In genomic region chr6:51216472-51216871, GRCm38 (mm10) we compare ENCODE assay signal across 10 mouse cellular contexts.
DNase-seq lines count a peak whose midpoint lies in the region; ATAC-seq and TF ChIP-seq lines count a peak whose summit lies in the region.
"Had no signal": no experiment of that assay in that cellular context is flagged by ENCODE, and none has a peak within 500 bp of the region (broad histone marks: within the 10 kb centered on the region; RNA-seq: fewer than 3 reads in every experiment).

No protein-coding gene starts in this region.

- no peaks in the 10 kb centered on the region for H3K9me3 ChIP-seq in hindbrain, embryonic 10.5 days
- no peaks in the 10 kb centered on the region for H3K9me3 ChIP-seq in hindbrain, embryonic 12.5 days (replicated peaks)
- H3K9me3 ChIP-seq in kidney, embryonic 16.5 days (ENCODE audit: low read length), result no peaks in the 10 kb centered on the region
- H3K9me3 ChIP-seq in forebrain, embryonic 10.5 days, result no peaks in the 10 kb centered on the region
- H3K9me3 ChIP-seq: embryonic facial prominence, embryonic 15.5 days had no signal

- 53% methylated on average over 8 of the region's 8 CpGs for WGBS in hindbrain, embryonic 10.5 days
- WGBS in hindbrain, embryonic 12.5 days, result 43% methylated on average over 8 of the region's 8 CpGs
- WGBS in heart, adult 2 months, result 21% methylated on average over 8 of the region's 8 CpGs
- WGBS in kidney, embryonic 16.5 days, result 40% methylated on average over 8 of the region's 8 CpGs
- WGBS in forebrain, embryonic 10.5 days, result 86% methylated on average over 8 of the region's 8 CpGs

- no peak overlapping the region for H3K9ac ChIP-seq in hindbrain, embryonic 12.5 days
- H3K9ac ChIP-seq in heart, adult 2 months (ENCODE audit: low read depth, low read length), result no peak overlapping the region
- H3K9ac ChIP-seq in kidney, embryonic 16.5 days (replicated peaks; ENCODE audit: low read length), result no peak overlapping the region
- H3K9ac ChIP-seq: embryonic facial prominence, embryonic 15.5 days had no signal

- peaks cover 22% of the 10 kb centered on the region for H3K4me1 ChIP-seq in hindbrain, embryonic 10.5 days (replicated peaks)
- peaks cover 3% of the 10 kb centered on the region; the same call in 1 of the 2 replicates for H3K4me1 ChIP-seq in hindbrain, embryonic 12.5 days
- 0 out of 2 replicates have a peak, but pooled peaks cover 1% of the 10 kb centered on the region for H3K4me1 ChIP-seq in heart, adult 2 months (ENCODE audit: control insufficient read depth, insufficient read depth, low read length)
- peaks cover 15% of the 10 kb centered on the region for H3K4me1 ChIP-seq in kidney, embryonic 16.5 days (ENCODE audit: insufficient read depth, low read length)
- H3K4me1 ChIP-seq in forebrain, embryonic 10.5 days, result 0 out of 2 replicates have a peak, but pooled peaks cover 5% of the 10 kb centered on the region

- TF ChIP-seq EP300 in heart, adult 2 months (IDR thresholded peaks at IDR 0.05; ENCODE audit: insufficient read depth, low read depth, low read length), result 0 out of 2 replicates have a peak, but pooled peaks have one; percentile 39

- no peak overlapping the region for H3K4me3 ChIP-seq in hindbrain, embryonic 10.5 days
- no peak overlapping the region for H3K4me3 ChIP-seq in hindbrain, embryonic 12.5 days
- H3K4me3 ChIP-seq in heart, adult 2 months, result no peak overlapping the region
- H3K4me3 ChIP-seq in kidney, embryonic 16.5 days (ENCODE audit: low read length), result no peak overlapping the region
- H3K4me3 ChIP-seq in forebrain, embryonic 10.5 days, result no peak overlapping the region
- H3K4me3 ChIP-seq: embryonic facial prominence, embryonic 15.5 days; megakaryocyte, embryonic 14.5 days had no signal

- H3K79me2 ChIP-seq in heart, adult 2 months (replicated peaks; ENCODE audit: control insufficient read depth, insufficient read depth, low read length), result no peaks in the 10 kb centered on the region

- no peaks in the 10 kb centered on the region for H3K36me3 ChIP-seq in hindbrain, embryonic 10.5 days
- H3K36me3 ChIP-seq in hindbrain, embryonic 12.5 days, result no peaks in the 10 kb centered on the region
- H3K36me3 ChIP-seq in heart, adult 2 months (ENCODE audit: control insufficient read depth, insufficient read depth, low read length), result no peaks in the 10 kb centered on the region
- no peaks in the 10 kb centered on the region for H3K36me3 ChIP-seq in kidney, embryonic 16.5 days (ENCODE audit: insufficient read depth, low read length)
- H3K36me3 ChIP-seq in forebrain, embryonic 10.5 days (replicated peaks), result no peaks in the 10 kb centered on the region
- H3K36me3 ChIP-seq: embryonic facial prominence, embryonic 15.5 days had no signal

- no peak for TF ChIP-seq POLR2A in heart, adult 2 months (IDR thresholded peaks at IDR 0.05; ENCODE audit: insufficient read depth, low read depth, low read length)

- H3K4me2 ChIP-seq in hindbrain, embryonic 12.5 days (replicated peaks), result no peak overlapping the region
- no peak overlapping the region for H3K4me2 ChIP-seq in kidney, embryonic 16.5 days (replicated peaks; ENCODE audit: low read depth, low read length)
- H3K4me2 ChIP-seq: embryonic facial prominence, embryonic 15.5 days had no signal

- no peaks in the 10 kb centered on the region for H3K27me3 ChIP-seq in hindbrain, embryonic 10.5 days (ENCODE audit: insufficient read depth, poor library complexity, severe bottlenecking)
- H3K27me3 ChIP-seq in hindbrain, embryonic 12.5 days, result no peaks in the 10 kb centered on the region
- H3K27me3 ChIP-seq in heart, adult 2 months (ENCODE audit: control insufficient read depth, insufficient read depth, low read length), result no peaks in the 10 kb centered on the region
- no peaks in the 10 kb centered on the region for H3K27me3 ChIP-seq in kidney, embryonic 16.5 days (ENCODE audit: insufficient read depth, low read length)
- H3K27me3 ChIP-seq in forebrain, embryonic 10.5 days (ENCODE audit: poor library complexity, severe bottlenecking), result no peaks in the 10 kb centered on the region
- H3K27me3 ChIP-seq: embryonic facial prominence, embryonic 15.5 days had no signal

- peak; percentile 36 for DNase-seq in hindbrain, embryonic 10.5 days (ENCODE audit: low spot score)
- peak; percentile 94 for DNase-seq in adrenal gland, postnatal 14 days
- peak; percentile 80 to 89 for DNase-seq in heart, adult 2 months
- peak; percentile 43 for DNase-seq in retina, embryonic 14.5 days (ENCODE audit: low spot score)
- DNase-seq in B cell, adult 2 months, result no peak
- DNase-seq in forebrain, embryonic 10.5 days (ENCODE audit: extremely low spot score, low spot score), result no peak

- intact Hi-C loops in heart, adult 2 months (cut with DNase I), result loop anchor here (5.0 to 10.0 kb wide), 2 partner anchors 51 to 118 kb away; no protein-coding TSS in a partner anchor

- no peak for ATAC-seq in hindbrain, embryonic 12.5 days (ENCODE audit: low FRiP score)
- peak; percentile 57; the same call in 1 of the 2 replicates for ATAC-seq in kidney, embryonic 16.5 days (ENCODE audit: low FRiP score, low TSS enrichment)

- TF ChIP-seq CTCF in heart, adult 2 months (IDR thresholded peaks at IDR 0.05), result no peak

- peak overlapping the region; percentile 56; the same call in 1 of the 2 replicates for H3K27ac ChIP-seq in hindbrain, embryonic 10.5 days
- H3K27ac ChIP-seq in hindbrain, embryonic 12.5 days, result no peak overlapping the region
- peak overlapping the region; percentile 52; the same call in 1 of the 2 replicates for H3K27ac ChIP-seq in heart, adult 2 months
- no peak overlapping the region for H3K27ac ChIP-seq in kidney, embryonic 16.5 days (ENCODE audit: low read length)
- no peak overlapping the region for H3K27ac ChIP-seq in forebrain, embryonic 10.5 days
- H3K27ac ChIP-seq: embryonic facial prominence, embryonic 15.5 days had no signal

Comparison
In these comparisons a context has a peak if more than half of its experiments do, and no peak if none do; other contexts are left out.
1. H3K27ac ChIP-seq: peak in hindbrain, embryonic 10.5 days (single experiment) and heart, adult 2 months (single experiment); none in hindbrain, embryonic 12.5 days (single experiment), kidney, embryonic 16.5 days (single experiment) and forebrain, embryonic 10.5 days (single experiment).
2. DNase-seq: peak in hindbrain, embryonic 10.5 days (single experiment), adrenal gland, postnatal 14 days (single experiment), heart, adult 2 months (2 of 2) and retina, embryonic 14.5 days (single experiment); none in B cell, adult 2 months (0 of 2) and forebrain, embryonic 10.5 days (single experiment).